Mouse (Mus musculus): Measurements from ENCODE around the gene Snrpf. TPM values are rescaled to one million over a fixed set of nuclear protein-coding genes. Genes with fewer than 3 reads are reported as not detected.
"Not testable (repeated sequence)": the region's sequence is repeated elsewhere in the genome, so short reads cannot be mapped to it uniquely, and the experiment has no call there.

Snrpf gene
- total and polyA plus RNA-seq, 3 experiments, result 144 to 186 (median 184) TPM

- H3K27ac ChIP-seq (ENCODE audit: insufficient read depth, low read depth); H3K27me3 ChIP-seq (replicated peaks); H3K9ac ChIP-seq (ENCODE audit: insufficient read depth, low read depth); H3K4me2 ChIP-seq (ENCODE audit: insufficient read depth, low read depth, poor library complexity, severe bottlenecking); dilution Hi-C loops (cut with MboI; ENCODE audit: extremely low pct_ligation_motif_present, extremely low pct_unique_long_range_greater_than_20kb, low sequenced_read_pairs); H3K79me2 ChIP-seq (replicated peaks; ENCODE audit: control insufficient read depth, extremely low read depth, insufficient read depth, poor library complexity, severe bottlenecking); H3K4me3 ChIP-seq (replicated peaks in 1 of 3; ENCODE audit: low read depth in 2 of 3, low read length in 2 of 3, poor library complexity in 1 of 3); H3K9me3 ChIP-seq (replicated peaks; ENCODE audit: low read length); DNase-seq (ENCODE audit: extremely low read depth): not testable (repeated sequence)
- Histone ChIP-seq H3K36me3 (replicated peaks in 1 of 2; ENCODE audit: control insufficient read depth in 1 of 2, insufficient read depth in 1 of 2, low read length in 1 of 2) (peaks cover 0 to 56% of the 10 kb centered on the region in 2 experiments), H3K4me1 (ENCODE audit: control insufficient read depth in 1 of 2, insufficient read depth in 2 of 2) (peaks cover 9 to 11% of the 10 kb centered on the region in 2 experiments)
- in situ Hi-C loops (cut with MboI; ENCODE audit: low pct_ligation_motif_present, low pct_unique_long_range_greater_than_20kb, low sequenced_read_pairs), result loop anchor here (25.0 kb wide), 1 partner anchor 271 kb away; no protein-coding TSS in a partner anchor
- TF ChIP-seq ZNF384 (IDR thresholded peaks at IDR 0.05; ENCODE audit: low read depth, low read length), result peak; percentile 81
- peak in 1 of 2 experiments; percentile 18; a peak in 1 of 4 replicates for TF ChIP-seq CTCF (conservative IDR thresholded peaks at IDR 0.05 in 1 of 2, IDR thresholded peaks at IDR 0.05 in 1 of 2; ENCODE audit: low read depth in 2 of 2, low read length in 2 of 2)
Observed at GRCm38 (mm10) chr10:93557971-93558370, 31.5 kb downstream of the Snrpf start.

- no peak for DNase-seq (ENCODE audit: extremely low read depth)
- H3K79me2 ChIP-seq (replicated peaks; ENCODE audit: control insufficient read depth, extremely low read depth, insufficient read depth, poor library complexity, severe bottlenecking), result no peaks in the 10 kb centered on the region
- peaks cover 8 to 48% of the 10 kb centered on the region in 2 experiments; a peak in 3 of 4 replicates for H3K4me1 ChIP-seq (ENCODE audit: control insufficient read depth in 1 of 2, insufficient read depth in 2 of 2)
- no peak overlapping the region for H3K4me2 ChIP-seq (ENCODE audit: insufficient read depth, low read depth, poor library complexity, severe bottlenecking)
- H3K9ac ChIP-seq (ENCODE audit: insufficient read depth, low read depth), result no peak overlapping the region
- in situ Hi-C loops (cut with MboI; ENCODE audit: low pct_ligation_motif_present, low pct_unique_long_range_greater_than_20kb, low sequenced_read_pairs) (loop anchor here (25.0 kb wide), 1 partner anchor 265 kb away; no protein-coding TSS in a partner anchor), dilution Hi-C loops (cut with MboI; ENCODE audit: extremely low pct_ligation_motif_present, extremely low pct_unique_long_range_greater_than_20kb, low sequenced_read_pairs) (no loop called here)
- no peak overlapping the region for H3K27ac ChIP-seq (ENCODE audit: insufficient read depth, low read depth)
- H3K36me3 ChIP-seq (replicated peaks in 1 of 2; ENCODE audit: control insufficient read depth in 1 of 2, insufficient read depth in 1 of 2, low read length in 1 of 2), result peaks cover 2 to 48% of the 10 kb centered on the region in 2 experiments
- TF ChIP-seq BHLHE40 (IDR thresholded peaks at IDR 0.05; ENCODE audit: low read depth, low read length) (no peak), USF1 (IDR thresholded peaks at IDR 0.05; ENCODE audit: low read depth, low read length) (no peak), CTCF (conservative IDR thresholded peaks at IDR 0.05 in 1 of 2, IDR thresholded peaks at IDR 0.05 in 1 of 2; ENCODE audit: low read depth in 2 of 2, low read length in 2 of 2) (no peak), NELFE (IDR thresholded peaks at IDR 0.05; ENCODE audit: low read depth, low read length) (no peak), TBP (conservative IDR thresholded peaks at IDR 0.05; ENCODE audit: low read depth, low read length) (no peak), ETS1 (conservative IDR thresholded peaks at IDR 0.05; ENCODE audit: low read depth, low read length) (no peak), TCF12 (IDR thresholded peaks at IDR 0.05; ENCODE audit: low read depth, low read length) (no peak), ZKSCAN1 (IDR thresholded peaks at IDR 0.05; ENCODE audit: borderline replicate concordance, low read depth, low read length) (no peak), ZNF384 (IDR thresholded peaks at IDR 0.05; ENCODE audit: low read depth, low read length) (no peak), E2F4 (IDR thresholded peaks at IDR 0.05; ENCODE audit: insufficient replicate concordance, low read depth, low read length) (no peak), RAD21 (IDR thresholded peaks at IDR 0.05; ENCODE audit: low read depth, low read length) (no peak)
- no peaks in the 10 kb centered on the region for H3K9me3 ChIP-seq (replicated peaks; ENCODE audit: low read length)
- no peaks in the 10 kb centered on the region for H3K27me3 ChIP-seq (replicated peaks)
- H3K4me3 ChIP-seq (replicated peaks in 1 of 3; ENCODE audit: low read depth in 2 of 3, low read length in 2 of 3, poor library complexity in 1 of 3), result no peak overlapping the region
Observed at GRCm38 (mm10) chr10:93552596-93552995, 36.9 kb downstream of the Snrpf start.

GRCm38 (mm10) chr10:93549821-93550220, 39.7 kb downstream of the Snrpf start:
- H3K4me2 ChIP-seq (ENCODE audit: insufficient read depth, low read depth, poor library complexity, severe bottlenecking), result no peak overlapping the region; the same call in 1 of the 2 replicates
- H3K36me3 ChIP-seq (replicated peaks in 1 of 2; ENCODE audit: control insufficient read depth in 1 of 2, insufficient read depth in 1 of 2, low read length in 1 of 2), result peaks cover 2 to 25% of the 10 kb centered on the region in 2 experiments
- peaks cover 19 to 70% of the 10 kb centered on the region in 2 experiments for H3K4me1 ChIP-seq (ENCODE audit: control insufficient read depth in 1 of 2, insufficient read depth in 2 of 2)
- no peaks in the 10 kb centered on the region for H3K79me2 ChIP-seq (replicated peaks; ENCODE audit: control insufficient read depth, extremely low read depth, insufficient read depth, poor library complexity, severe bottlenecking)
- H3K9me3 ChIP-seq (replicated peaks; ENCODE audit: low read length), result no peaks in the 10 kb centered on the region
- peak overlapping the region; percentile 58 for H3K9ac ChIP-seq (ENCODE audit: insufficient read depth, low read depth)
- no peaks in the 10 kb centered on the region for H3K27me3 ChIP-seq (replicated peaks)
- in situ Hi-C loops (cut with MboI; ENCODE audit: low pct_ligation_motif_present, low pct_unique_long_range_greater_than_20kb, low sequenced_read_pairs) (loop anchor here (25.0 kb wide), 1 partner anchor 263 kb away; no protein-coding TSS in a partner anchor), dilution Hi-C loops (cut with MboI; ENCODE audit: extremely low pct_ligation_motif_present, extremely low pct_unique_long_range_greater_than_20kb, low sequenced_read_pairs) (no loop called here)
- peak overlapping the region in 1 of 3 experiments; percentile 47 for H3K4me3 ChIP-seq (replicated peaks in 1 of 3; ENCODE audit: low read depth in 2 of 3, low read length in 2 of 3, poor library complexity in 1 of 3)
- DNase-seq (ENCODE audit: extremely low read depth), result no peak
- no peak overlapping the region for H3K27ac ChIP-seq (ENCODE audit: insufficient read depth, low read depth)
- TF ChIP-seq USF2 (conservative IDR thresholded peaks at IDR 0.05; ENCODE audit: low read depth, low read length) (no peak), RCOR1 (conservative IDR thresholded peaks at IDR 0.05; ENCODE audit: low read depth, low read length) (no peak), SMC3 (IDR thresholded peaks at IDR 0.05; ENCODE audit: low read depth, low read length) (no peak), MXI1 (IDR thresholded peaks at IDR 0.05; ENCODE audit: low read depth, low read length) (0 out of 2 replicates have a peak, but pooled peaks have one; percentile 39), MAFK (IDR thresholded peaks at IDR 0.05; ENCODE audit: insufficient replicate concordance, low read length) (no peak)
